ENCODE assay signal across 28 mouse cellular contexts in the genomic region with DNA sequence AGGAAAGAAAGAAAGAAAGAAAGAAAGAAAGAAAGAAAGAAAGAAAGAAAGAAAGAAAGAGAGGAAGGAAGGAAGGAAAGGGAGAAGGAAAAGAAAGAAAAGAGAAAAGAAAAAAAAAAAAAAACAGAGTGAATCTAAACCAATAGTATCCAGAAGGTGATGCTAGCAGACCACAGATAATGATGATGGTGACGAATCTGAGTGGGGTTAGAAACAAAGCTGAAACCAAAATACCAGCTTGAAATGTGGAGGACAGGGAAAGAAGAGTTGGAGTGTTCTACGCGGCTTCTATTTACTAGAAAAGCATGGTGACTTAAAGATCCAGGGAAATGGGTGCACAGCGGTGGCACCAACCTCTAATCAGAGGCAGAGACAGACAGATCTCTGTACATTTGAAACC. TPM values are rescaled to one million over a fixed set of nuclear protein-coding genes. Genes with fewer than 3 reads are reported as not detected.
A peak's percentile ranks its signal among the peaks of the same experiment; 100 is the strongest.
DNase-seq lines count a peak whose midpoint lies in the region; TF ChIP-seq lines count a peak whose summit lies in the region.
"Had no signal": no experiment of that assay in that cellular context is flagged by ENCODE, and none has a peak within 500 bp of the region (broad histone marks: within the 10 kb centered on the region; RNA-seq: fewer than 3 reads in every experiment).

No protein-coding gene starts in this region.

- no peak overlapping the region for H3K27ac ChIP-seq in gastrocnemius, adult 2 months
- H3K27ac ChIP-seq in layer of hippocampus, adult 2 months = no peak overlapping the region
- H3K27ac ChIP-seq: embryonic facial prominence, embryonic 10.5 days; hindbrain, embryonic 12.5 days; limb, embryonic 15.5 days; liver, embryonic 15.5 days; midbrain, embryonic 12.5 days; neural tube, embryonic 13.5 days had no signal

- DNase-seq in gastrocnemius, adult 2 months = no peak
- DNase-seq in gastrocnemius, adult 18-20 months (ENCODE audit: low spot score) = no peak
- peak in 1 of 2 experiments; percentile 12 for DNase-seq in layer of hippocampus, adult 2 months (ENCODE audit: low spot score in 2 of 2)
- DNase-seq in layer of hippocampus, adult 9-11 months = no peak
- peak; percentile 69 for DNase-seq in 3T3-L1 (ENCODE audit: low read depth, low spot score)
- peak; percentile 69 for DNase-seq in NIH3T3 (ENCODE audit: low read depth)
- DNase-seq in neural tube, embryonic 10.5 days (ENCODE audit: extremely low spot score, low spot score) = no peak
- DNase-seq in cerebellum, adult 11-12 months = no peak
- DNase-seq: adrenal gland, postnatal 14 days; cerebellum, adult 9-11 months; kidney, adult 8-10 months; kidney, postnatal 36 days; left cerebral cortex, postnatal 4 days; retina, postnatal 1 day; right cerebral cortex, postnatal 25 days; spleen, adult 18-20 months; thymus, postnatal 14 days had no signal

- H3K4me3 ChIP-seq in gastrocnemius, adult 2 months = no peak overlapping the region
- no peak overlapping the region for H3K4me3 ChIP-seq in layer of hippocampus, adult 2 months
- H3K4me3 ChIP-seq: embryonic facial prominence, embryonic 10.5 days; heart, embryonic 12.5 days; hindbrain, embryonic 12.5 days; limb, embryonic 15.5 days; liver, embryonic 15.5 days; midbrain, embryonic 12.5 days; neural tube, embryonic 13.5 days had no signal

- TF ChIP-seq CTCF in gastrocnemius, adult 2 months (IDR thresholded peaks at IDR 0.05) = peak; percentile 52
- peak; percentile 79 for TF ChIP-seq CTCF in layer of hippocampus, adult 2 months (conservative IDR thresholded peaks at IDR 0.05)

- intact Hi-C loops in gastrocnemius, adult 2 months (cut with DNase I) = no loop called here

RNA-seq across cellular contexts. Expression of a gene that starts 3.5 kb away (rescaled TPM):
- under 1 TPM; 0.17 to 0.18 TPM for total RNA-seq in gastrocnemius, adult 2 months (2021)
- total RNA-seq in gastrocnemius, adult 18-20 months (2021) = under 1 TPM in 1 of 2 experiments, not detected in 1; 0.26 TPM
- total RNA-seq in layer of hippocampus, adult 2 months (2021) = not detected
- total RNA-seq: adrenal gland, postnatal 14 days; common myeloid progenitor, adult 5-6 weeks; granulocyte monocyte progenitor cell, adult 5-6 weeks; heart, postnatal 25 days; megakaryocyte, adult 5-6 weeks had no signal

RNA-seq across cellular contexts. Expression of a gene that starts 4.3 kb away (rescaled TPM):
- total RNA-seq in gastrocnemius, adult 2 months (2021) = 10 to 100 TPM in 1 of 2 experiments, 1 to 10 TPM in 1; 9.6 to 10.5 TPM
- total RNA-seq in gastrocnemius, adult 18-20 months (2021) = 10 to 100 TPM; 11.8 to 12.2 TPM
- total RNA-seq in layer of hippocampus, adult 2 months (2021) = 10 to 100 TPM; 66.9 to 74.2 TPM
- total RNA-seq: common myeloid progenitor, adult 5-6 weeks; granulocyte monocyte progenitor cell, adult 5-6 weeks had no signal

RNA-seq across cellular contexts. Expression of a gene that starts 41.3 kb away (rescaled TPM):
- total RNA-seq in gastrocnemius, adult 2 months (2021) = 100 to 1,000 TPM; 285 to 430 TPM
- total RNA-seq in gastrocnemius, adult 18-20 months (2021) = 100 to 1,000 TPM; 349 to 691 TPM
- 1 to 10 TPM; 1.2 to 1.4 TPM for total RNA-seq in layer of hippocampus, adult 2 months (2021)
- total RNA-seq: common myeloid progenitor, adult 5-6 weeks; granulocyte monocyte progenitor cell, adult 5-6 weeks; megakaryocyte, adult 5-6 weeks had no signal

RNA-seq across cellular contexts. Expression of a gene that starts 43.9 kb away (rescaled TPM):
- total RNA-seq in gastrocnemius, adult 2 months (2021) = 100 to 1,000 TPM in 1 of 2 experiments, 10 to 100 TPM in 1; 73.7 to 104 TPM
- 10 to 100 TPM; 71.3 to 96.1 TPM for total RNA-seq in gastrocnemius, adult 18-20 months (2021)
- total RNA-seq in layer of hippocampus, adult 2 months (2021) = 10 to 100 TPM; 65.3 to 67.6 TPM

Comparison
In these comparisons a context has a peak if more than half of its experiments do, and no peak if none do; other contexts are left out.
1. DNase-seq: peak in 3T3-L1 (single experiment) and NIH3T3 (single experiment); none in gastrocnemius, adult 2 months (single experiment), gastrocnemius, adult 18-20 months (single experiment), layer of hippocampus, adult 9-11 months (single experiment), neural tube, embryonic 10.5 days (single experiment) and cerebellum, adult 11-12 months (single experiment).
2. RNA of a gene that starts 4.3 kb away (total RNA-seq): 66.9 to 74.2 TPM in layer of hippocampus, adult 2 months; 11.8 to 12.2 TPM in gastrocnemius, adult 18-20 months and 9.6 to 10.5 TPM in gastrocnemius, adult 2 months; every median in the first group is over 4 times any median in the second.
3. RNA of a gene that starts 41.3 kb away (total RNA-seq): 349 to 691 TPM in gastrocnemius, adult 18-20 months and 285 to 430 TPM in gastrocnemius, adult 2 months; 1.2 to 1.4 TPM in layer of hippocampus, adult 2 months; every median in the first group is over 100 times any median in the second.